Mouse (Mus musculus): ENCODE results near the gene Vps13d. TPM values are rescaled to one million over a fixed set of nuclear protein-coding genes. Genes with fewer than 3 reads are reported as not detected.
A peak's percentile ranks its signal among the peaks of the same experiment; 100 is the strongest.

The Vps13d gene
- polyA plus RNA-seq, 1 experiment from 2014 or later: 14.7 TPM

DNA sequence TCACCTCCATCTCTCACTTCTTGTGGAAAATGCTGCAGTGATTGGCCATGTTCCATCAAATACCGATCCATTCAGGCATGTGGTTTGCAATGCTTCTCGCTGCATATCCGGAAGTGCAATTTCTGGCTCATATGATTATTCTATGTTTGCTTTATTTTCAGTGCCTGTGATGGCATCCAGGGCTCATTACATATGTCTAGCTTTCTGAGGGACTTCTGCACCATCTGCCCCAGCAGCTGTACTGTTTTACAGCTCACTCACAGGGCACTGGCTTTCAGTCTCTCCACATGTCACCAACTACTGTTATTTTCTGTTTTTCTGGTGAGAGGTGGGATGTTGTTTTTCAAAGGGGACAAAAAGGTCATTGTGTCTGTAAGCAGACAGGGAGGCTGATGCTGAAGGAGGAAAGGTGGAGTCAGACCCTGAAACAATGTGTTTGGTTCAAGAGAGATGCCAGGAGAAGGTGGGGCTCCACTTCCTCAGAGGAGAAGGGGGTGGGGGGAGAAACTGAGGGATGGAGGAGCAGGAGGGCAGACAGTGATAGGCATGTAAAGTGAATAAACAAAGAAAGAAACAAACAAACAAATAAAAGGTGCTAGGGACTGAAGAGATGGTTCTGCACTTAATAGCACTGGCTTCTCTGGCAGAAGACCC lies 13.0 kb upstream of the Vps13d start:
- no peaks in the 10 kb centered on the region for H3K36me3 ChIP-seq (ENCODE audit: insufficient read depth, low read length)
- ATAC-seq (replicated peaks; ENCODE audit: low FRiP score, low read depth): no peak
- TF ChIP-seq CTCF (IDR thresholded peaks at IDR 0.05; ENCODE audit: low read depth): no peak
- H3K9me3 ChIP-seq (replicated peaks; ENCODE audit: low read length): no peaks in the 10 kb centered on the region
- no peak overlapping the region for H3K9ac ChIP-seq (ENCODE audit: low read depth, low read length)
- H3K27ac ChIP-seq: 0 out of 2 replicates have a peak overlapping the region, but pooled peaks have one; percentile 4
- 64% methylated on average over 3 of the region's 3 CpGs for WGBS
- no peaks in the 10 kb centered on the region for H3K4me1 ChIP-seq (replicated peaks; ENCODE audit: insufficient read depth, low read length)
- no peak overlapping the region for H3K4me2 ChIP-seq (ENCODE audit: low read length)
- no peak for DNase-seq (ENCODE audit: low spot score)
- no peak overlapping the region for H3K4me3 ChIP-seq (replicated peaks; ENCODE audit: low read depth, low read length)
- no peaks in the 10 kb centered on the region for H3K27me3 ChIP-seq (ENCODE audit: insufficient read depth, low read length)

DNA sequence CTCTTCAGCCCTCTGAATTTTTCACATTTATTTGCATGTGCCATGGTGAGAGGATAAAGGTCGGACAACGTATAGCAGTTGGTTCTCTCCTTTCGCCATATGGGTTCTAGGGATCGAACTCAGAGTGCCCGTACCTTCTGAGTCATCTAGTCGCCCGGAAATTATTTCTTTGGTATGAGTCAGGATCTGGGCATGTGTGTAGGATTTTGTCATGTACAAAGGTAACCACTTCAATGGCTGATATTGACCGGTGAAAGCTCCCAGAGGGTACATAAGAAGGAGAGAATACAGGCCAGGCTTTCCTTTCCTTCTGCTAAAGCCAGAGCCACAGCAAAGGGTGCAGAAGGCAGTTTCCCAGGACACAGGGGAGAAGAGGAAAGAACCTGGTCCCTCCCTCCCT lies 10.0 kb upstream of the Vps13d start:
- H3K27me3 ChIP-seq (ENCODE audit: insufficient read depth, low read length): no peaks in the 10 kb centered on the region
- 93% methylated on average over 8 of the region's 8 CpGs for WGBS
- TF ChIP-seq CTCF (IDR thresholded peaks at IDR 0.05; ENCODE audit: low read depth): no peak
- no peak overlapping the region for H3K4me3 ChIP-seq (replicated peaks; ENCODE audit: low read depth, low read length)
- no peak overlapping the region for H3K27ac ChIP-seq
- H3K36me3 ChIP-seq (ENCODE audit: insufficient read depth, low read length): no peaks in the 10 kb centered on the region
- 0 out of 2 replicates have a peak, but pooled peaks cover 3% of the 10 kb centered on the region for H3K4me1 ChIP-seq (replicated peaks; ENCODE audit: insufficient read depth, low read length)
- no peak overlapping the region for H3K4me2 ChIP-seq (ENCODE audit: low read length)
- ATAC-seq (replicated peaks; ENCODE audit: low FRiP score, low read depth): no peak
- H3K9ac ChIP-seq (ENCODE audit: low read depth, low read length): no peak overlapping the region
- DNase-seq (ENCODE audit: low spot score): no peak
- no peaks in the 10 kb centered on the region for H3K9me3 ChIP-seq (replicated peaks; ENCODE audit: low read length)

DNA sequence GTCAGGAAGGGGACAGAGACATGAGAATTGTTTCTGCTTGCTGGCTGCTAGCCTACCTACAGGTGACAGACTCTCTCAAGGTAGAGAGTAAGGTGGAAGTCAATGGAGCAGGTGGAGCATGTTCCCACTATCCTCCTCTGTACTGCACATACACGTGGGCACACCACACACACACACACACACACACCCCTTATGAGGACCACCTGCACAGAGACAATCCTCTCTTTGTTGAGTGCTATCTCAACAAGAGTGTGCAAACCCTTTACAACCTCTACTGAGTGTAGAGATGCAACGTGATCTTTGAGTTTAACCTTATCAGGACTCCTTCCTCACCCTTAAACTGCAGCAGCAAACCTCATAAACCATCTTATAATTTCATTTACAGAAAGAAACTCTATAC lies 8.5 kb upstream of the Vps13d start:
- Histone ChIP-seq H3K36me3 (ENCODE audit: insufficient read depth, low read length) (no peaks in the 10 kb centered on the region), H3K4me2 (ENCODE audit: low read length) (no peak overlapping the region), H3K27me3 (ENCODE audit: insufficient read depth, low read length) (no peaks in the 10 kb centered on the region), H3K4me1 (replicated peaks; ENCODE audit: insufficient read depth, low read length) (0 out of 2 replicates have a peak, but pooled peaks cover 3% of the 10 kb centered on the region), H3K9ac (ENCODE audit: low read depth, low read length) (no peak overlapping the region), H3K9me3 (replicated peaks; ENCODE audit: low read length) (no peaks in the 10 kb centered on the region), H3K4me3 (replicated peaks; ENCODE audit: low read depth, low read length) (no peak overlapping the region), H3K27ac (no peak overlapping the region)
- DNase-seq (ENCODE audit: low spot score): no peak
- WGBS: 71% methylated on average over 2 of the region's 2 CpGs
- ATAC-seq (replicated peaks; ENCODE audit: low FRiP score, low read depth): no peak
- TF ChIP-seq CTCF (IDR thresholded peaks at IDR 0.05; ENCODE audit: low read depth): no peak

DNA sequence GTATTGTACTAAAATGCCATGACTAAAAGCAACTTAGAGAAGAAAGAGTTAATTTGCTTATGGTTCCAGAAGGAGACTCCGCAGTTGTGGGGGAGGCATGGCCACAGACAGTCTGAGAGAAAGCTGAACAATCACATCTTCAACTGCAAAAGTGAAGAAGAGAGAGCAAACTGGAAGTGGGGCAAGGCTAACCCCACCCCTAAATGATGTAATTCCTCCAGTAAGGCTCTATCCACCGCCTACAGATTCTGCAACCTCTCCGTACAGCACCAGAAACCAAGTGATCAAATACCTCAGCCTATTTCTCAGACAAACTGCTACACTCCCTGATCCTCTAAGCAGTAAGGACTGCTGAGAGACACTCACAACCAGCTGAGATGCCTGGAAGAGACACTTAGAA lies 6.6 kb upstream of the Vps13d start:
- 42% methylated on average over 3 of the region's 3 CpGs for WGBS
- DNase-seq (ENCODE audit: low spot score): peak; percentile 19
- Histone ChIP-seq H3K4me2 (ENCODE audit: low read length) (no peak overlapping the region), H3K27me3 (ENCODE audit: insufficient read depth, low read length) (no peaks in the 10 kb centered on the region), H3K9ac (ENCODE audit: low read depth, low read length) (no peak overlapping the region), H3K4me3 (replicated peaks; ENCODE audit: low read depth, low read length) (no peak overlapping the region), H3K36me3 (ENCODE audit: insufficient read depth, low read length) (no peaks in the 10 kb centered on the region), H3K9me3 (replicated peaks; ENCODE audit: low read length) (no peaks in the 10 kb centered on the region), H3K27ac (no peak overlapping the region), H3K4me1 (replicated peaks; ENCODE audit: insufficient read depth, low read length) (0 out of 2 replicates have a peak, but pooled peaks cover 3% of the 10 kb centered on the region)
- no peak for TF ChIP-seq CTCF (IDR thresholded peaks at IDR 0.05; ENCODE audit: low read depth)
- no peak for ATAC-seq (replicated peaks; ENCODE audit: low FRiP score, low read depth)

DNA sequence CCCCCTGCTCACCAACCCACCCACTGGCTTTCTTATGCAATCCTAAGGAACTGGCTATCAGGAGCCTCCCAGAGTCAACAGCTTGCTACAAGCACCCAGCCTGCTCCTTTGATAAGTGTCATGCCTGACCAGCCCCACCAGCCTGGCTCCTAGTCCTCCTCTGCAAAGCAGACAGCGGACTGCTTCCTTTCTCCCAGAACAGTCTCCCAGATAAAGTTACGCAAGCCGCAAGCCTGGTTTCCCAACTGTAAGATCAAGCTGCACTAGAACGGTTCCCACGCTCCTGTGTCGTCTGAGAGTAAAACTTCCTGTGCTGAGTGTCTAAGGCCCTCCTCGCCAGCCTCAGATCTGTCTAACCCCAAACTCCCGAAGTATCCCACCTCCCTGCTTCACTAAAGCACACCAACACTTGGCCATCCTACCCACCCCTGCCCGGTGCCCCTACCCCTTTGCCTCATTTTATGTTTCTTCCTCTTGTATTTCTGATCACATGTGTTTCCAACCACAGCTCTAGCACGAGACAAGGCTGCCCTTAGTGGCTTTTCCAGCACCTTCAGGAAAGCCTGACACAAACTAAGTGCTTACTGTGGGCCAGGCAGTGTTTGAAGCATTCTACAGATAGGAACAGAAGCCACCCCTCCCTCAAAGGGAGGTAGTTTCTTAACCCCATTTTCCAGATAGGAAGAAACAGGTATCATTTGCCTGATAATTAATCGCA lies 5.3 kb upstream of the Vps13d start:
- H3K9me3 ChIP-seq (replicated peaks; ENCODE audit: low read length): no peaks in the 10 kb centered on the region
- H3K4me2 ChIP-seq (ENCODE audit: low read length): peak overlapping the region; percentile 16; the same call in 1 of the 2 replicates
- 18% methylated on average over 11 of the region's 11 CpGs for WGBS
- DNase-seq (ENCODE audit: low spot score): peak; percentile 74
- no peak overlapping the region for H3K4me3 ChIP-seq (replicated peaks; ENCODE audit: low read depth, low read length)
- H3K27me3 ChIP-seq (ENCODE audit: insufficient read depth, low read length): no peaks in the 10 kb centered on the region
- 0 out of 2 replicates have a peak, but pooled peaks cover 3% of the 10 kb centered on the region for H3K4me1 ChIP-seq (replicated peaks; ENCODE audit: insufficient read depth, low read length)
- H3K36me3 ChIP-seq (ENCODE audit: insufficient read depth, low read length): no peaks in the 10 kb centered on the region
- ATAC-seq (replicated peaks; ENCODE audit: low FRiP score, low read depth): peak; percentile 33; the same call in 1 of the 2 replicates
- no peak for TF ChIP-seq CTCF (IDR thresholded peaks at IDR 0.05; ENCODE audit: low read depth)
- no peak overlapping the region for H3K9ac ChIP-seq (ENCODE audit: low read depth, low read length)
- H3K27ac ChIP-seq: peak overlapping the region; percentile 25; the same call in 1 of the 2 replicates

DNA sequence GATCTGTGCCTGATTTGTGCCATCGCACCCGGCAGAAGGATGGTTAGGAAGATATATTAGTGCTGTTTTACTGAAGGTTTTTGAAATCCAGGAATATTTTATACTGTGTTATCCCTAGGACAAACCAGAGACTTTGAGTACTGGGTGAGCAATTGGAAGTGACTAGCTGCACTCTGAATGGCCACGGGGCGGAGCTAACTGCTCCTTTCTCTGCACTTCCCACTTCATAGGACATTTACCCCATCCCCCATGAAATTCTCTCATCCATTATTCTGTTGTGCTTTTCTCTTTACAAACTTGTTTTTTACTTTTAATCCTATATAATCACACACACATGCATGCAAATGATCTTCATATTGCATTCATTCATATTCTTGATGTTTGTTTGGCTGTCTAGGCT lies 1.8 kb upstream of the Vps13d start:
- H3K9me3 ChIP-seq (replicated peaks; ENCODE audit: low read length): no peaks in the 10 kb centered on the region
- no peak overlapping the region for H3K9ac ChIP-seq (ENCODE audit: low read depth, low read length)
- no peaks in the 10 kb centered on the region for H3K27me3 ChIP-seq (ENCODE audit: insufficient read depth, low read length)
- ATAC-seq (replicated peaks; ENCODE audit: low FRiP score, low read depth): no peak
- no peaks in the 10 kb centered on the region for H3K36me3 ChIP-seq (ENCODE audit: insufficient read depth, low read length)
- peak; percentile 16; the same call in 1 of the 2 replicates for TF ChIP-seq CTCF (IDR thresholded peaks at IDR 0.05; ENCODE audit: low read depth)
- no peak for DNase-seq (ENCODE audit: low spot score)
- WGBS: 79% methylated on average over 4 of the region's 4 CpGs
- no peak overlapping the region for H3K4me3 ChIP-seq (replicated peaks; ENCODE audit: low read depth, low read length)
- no peak overlapping the region for H3K4me2 ChIP-seq (ENCODE audit: low read length)
- H3K27ac ChIP-seq: no peak overlapping the region
- peaks cover 11% of the 10 kb centered on the region for H3K4me1 ChIP-seq (replicated peaks; ENCODE audit: insufficient read depth, low read length)

Data from kidney, postnatal 0 days (tissue).